Comparison of ENCODE assay signal across 11 mouse cellular contexts in the genomic region with DNA sequence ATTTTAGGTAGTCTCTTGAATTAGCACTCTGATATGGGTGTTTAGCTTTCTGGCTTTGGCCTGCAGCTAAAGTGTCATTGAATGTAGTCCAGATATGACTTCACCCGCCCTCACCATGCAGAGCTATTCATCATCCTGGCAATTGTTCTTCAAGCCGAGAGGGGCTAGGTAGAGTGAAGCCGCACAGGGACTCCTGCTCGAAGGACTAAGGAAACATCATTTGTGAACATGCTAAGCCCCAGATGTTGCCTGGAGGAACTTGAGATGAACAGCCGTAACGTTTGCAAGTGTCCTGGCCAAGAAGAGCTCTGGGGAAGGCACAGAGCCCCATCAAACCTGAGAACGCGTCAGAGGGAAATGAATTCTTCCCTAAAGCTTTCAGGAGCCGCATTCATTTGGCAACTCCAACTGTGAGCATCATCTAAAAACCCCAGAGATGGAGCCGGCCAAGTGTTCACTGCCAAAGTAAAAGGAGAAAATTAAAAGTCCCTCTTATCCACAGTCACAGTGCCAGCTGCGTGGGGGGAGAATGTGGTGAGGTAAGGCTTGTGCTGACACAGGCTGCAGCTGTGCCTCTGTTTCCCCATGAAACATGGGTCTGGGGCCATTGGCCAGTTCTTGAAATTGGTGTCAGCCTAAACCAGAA. TPM values are rescaled to one million over a fixed set of nuclear protein-coding genes. Genes with fewer than 3 reads are reported as not detected.
DNase-seq lines count a peak whose midpoint lies in the region; ATAC-seq and TF ChIP-seq lines count a peak whose summit lies in the region.
"Had no signal": no experiment of that assay in that cellular context is flagged by ENCODE, and none has a peak within 500 bp of the region (broad histone marks: within the 10 kb centered on the region; RNA-seq: fewer than 3 reads in every experiment).

No protein-coding gene starts in this region.

- ATAC-seq in heart, postnatal 0 days (ENCODE audit: insufficient read depth, low read depth), result peak; percentile 17; the same call in 1 of the 2 replicates
- ATAC-seq in embryonic facial prominence, embryonic 12.5 days (ENCODE audit: insufficient number of reproducible peaks, insufficient read depth, low FRiP score, low TSS enrichment), result no peak
- ATAC-seq in neural tube, embryonic 15.5 days (ENCODE audit: low FRiP score), result 0 out of 2 replicates have a peak, but pooled peaks have one; percentile 19
- no peak for ATAC-seq in inflammation-experienced regulatory T-cells, adult 6 months

- H3K9ac ChIP-seq in heart, postnatal 0 days (replicated peaks; ENCODE audit: low read depth, low read length), result no peak overlapping the region
- no peak overlapping the region for H3K9ac ChIP-seq in heart, adult 2 months (ENCODE audit: low read depth, low read length)
- H3K9ac ChIP-seq in embryonic facial prominence, embryonic 12.5 days, result no peak overlapping the region
- no peak overlapping the region for H3K9ac ChIP-seq in neural tube, embryonic 15.5 days (replicated peaks)

- no peaks in the 10 kb centered on the region for H3K27me3 ChIP-seq in heart, postnatal 0 days (ENCODE audit: control insufficient read depth, insufficient read depth, low read length)
- no peaks in the 10 kb centered on the region for H3K27me3 ChIP-seq in heart, adult 2 months (ENCODE audit: control insufficient read depth, insufficient read depth, low read length)
- H3K27me3 ChIP-seq in embryonic facial prominence, embryonic 12.5 days, result no peaks in the 10 kb centered on the region
- H3K27me3 ChIP-seq in neural tube, embryonic 15.5 days (replicated peaks), result no peaks in the 10 kb centered on the region

- peaks cover 10% of the 10 kb centered on the region for H3K4me1 ChIP-seq in heart, postnatal 0 days (ENCODE audit: control insufficient read depth, insufficient read depth)
- peaks cover 1% of the 10 kb centered on the region; the same call in 1 of the 2 replicates for H3K4me1 ChIP-seq in heart, adult 2 months (ENCODE audit: control insufficient read depth, insufficient read depth, low read length)
- peaks cover 24% of the 10 kb centered on the region for H3K4me1 ChIP-seq in embryonic facial prominence, embryonic 12.5 days
- H3K4me1 ChIP-seq in neural tube, embryonic 15.5 days, result peaks cover 43% of the 10 kb centered on the region

- TF ChIP-seq POLR2A in heart, adult 2 months (IDR thresholded peaks at IDR 0.05; ENCODE audit: insufficient read depth, low read depth, low read length), result no peak

- 61% methylated on average over 11 of the region's 11 CpGs for WGBS in heart, postnatal 0 days
- WGBS in heart, adult 2 months, result 58% methylated on average over 11 of the region's 11 CpGs
- 73% methylated on average over 11 of the region's 11 CpGs for WGBS in embryonic facial prominence, embryonic 12.5 days
- 41% methylated on average over 11 of the region's 11 CpGs for WGBS in neural tube, embryonic 15.5 days

- DNase-seq in heart, postnatal 0 days (ENCODE audit: low spot score), result no peak
- no peak for DNase-seq in heart, adult 2 months
- peak; percentile 73 for DNase-seq in gastrocnemius, postnatal 14 days
- DNase-seq in urinary bladder, postnatal 4 days (ENCODE audit: low spot score in 2 of 2), result no peak
- no peak for DNase-seq in natural killer cell, adult 2 months (ENCODE audit: low spot score in 2 of 2)

- H3K4me3 ChIP-seq in heart, postnatal 0 days (ENCODE audit: low read depth, low read length), result no peak overlapping the region
- H3K4me3 ChIP-seq in heart, adult 2 months, result no peak overlapping the region
- no peak overlapping the region for H3K4me3 ChIP-seq in embryonic facial prominence, embryonic 12.5 days
- no peak overlapping the region for H3K4me3 ChIP-seq in neural tube, embryonic 15.5 days (replicated peaks)

- H3K36me3 ChIP-seq in heart, postnatal 0 days (replicated peaks; ENCODE audit: control insufficient read depth, insufficient read depth, low read length), result no peaks in the 10 kb centered on the region
- H3K36me3 ChIP-seq in heart, adult 2 months (ENCODE audit: control insufficient read depth, insufficient read depth, low read length), result no peaks in the 10 kb centered on the region
- no peaks in the 10 kb centered on the region for H3K36me3 ChIP-seq in embryonic facial prominence, embryonic 12.5 days
- no peaks in the 10 kb centered on the region for H3K36me3 ChIP-seq in neural tube, embryonic 15.5 days
- H3K36me3 ChIP-seq: G1E had no signal

- TF ChIP-seq EP300 in heart, postnatal 0 days (IDR thresholded peaks at IDR 0.05; ENCODE audit: low read depth), result no peak
- TF ChIP-seq EP300 in heart, adult 2 months (IDR thresholded peaks at IDR 0.05; ENCODE audit: insufficient read depth, low read depth, low read length), result no peak

- H3K4me2 ChIP-seq in heart, postnatal 0 days (ENCODE audit: low read depth, low read length), result no peak overlapping the region
- H3K4me2 ChIP-seq in embryonic facial prominence, embryonic 12.5 days (replicated peaks), result no peak overlapping the region
- H3K4me2 ChIP-seq in neural tube, embryonic 15.5 days, result no peak overlapping the region

- TF ChIP-seq CTCF in heart, postnatal 0 days (IDR thresholded peaks at IDR 0.05; ENCODE audit: low read depth), result no peak
- no peak for TF ChIP-seq CTCF in heart, adult 2 months (IDR thresholded peaks at IDR 0.05)

- no peaks in the 10 kb centered on the region for H3K79me2 ChIP-seq in heart, adult 2 months (replicated peaks; ENCODE audit: control insufficient read depth, insufficient read depth, low read length)

- intact Hi-C loops in heart, adult 2 months (cut with DNase I), result no loop called here
- intact Hi-C loops in gastrocnemius, postnatal 14 days (cut with DNase I; ENCODE audit: low total_unique reads), result no loop called here

- H3K27ac ChIP-seq in heart, postnatal 0 days (ENCODE audit: low read depth), result no peak overlapping the region
- H3K27ac ChIP-seq in heart, adult 2 months, result no peak overlapping the region
- H3K27ac ChIP-seq in embryonic facial prominence, embryonic 12.5 days, result peak overlapping the region; percentile 17; the same call in 1 of the 2 replicates
- H3K27ac ChIP-seq in neural tube, embryonic 15.5 days (replicated peaks), result peak overlapping the region; percentile 41; the same call in 1 of the 2 replicates
- H3K27ac ChIP-seq: macrophage had no signal

- H3K9me3 ChIP-seq in heart, postnatal 0 days (replicated peaks; ENCODE audit: control insufficient read depth, low read length), result no peaks in the 10 kb centered on the region
- H3K9me3 ChIP-seq in embryonic facial prominence, embryonic 12.5 days, result no peaks in the 10 kb centered on the region
- H3K9me3 ChIP-seq in neural tube, embryonic 15.5 days (replicated peaks), result no peaks in the 10 kb centered on the region
- H3K9me3 ChIP-seq: G1E had no signal

RNA-seq across cellular contexts. Expression of a gene that starts 10.8 kb away (rescaled TPM):
- total RNA-seq in heart, postnatal 0 days (2014; rRNA removed; ENCODE audit: low replicate concordance), result 11.5 and 16.8 TPM in 2 replicates
- 4.4 and 6.2 TPM in 2 replicates for polyA plus RNA-seq in heart, postnatal 0 days (2015; fragmentation: Nextera tagmentation; extraction: Ambion mirVana)
- total RNA-seq in heart, adult 2 months (2021), result under 1 TPM in 1 of 2 experiments, not detected in 1; 0.14 TPM
- 0.21 and 0.44 TPM in 2 replicates for polyA plus RNA-seq in heart, adult 2 months (2012; rRNA removed)
- polyA plus RNA-seq in embryonic facial prominence, embryonic 12.5 days (2016; fragmentation: Nextera tagmentation; extraction: Ambion mirVana), result 0.22 and 0.29 TPM in 2 replicates
- total RNA-seq in gastrocnemius, postnatal 14 days (2021), result not detected
- polyA plus RNA-seq in neural tube, embryonic 15.5 days (2015; fragmentation: Nextera tagmentation; extraction: Ambion mirVana), result 0.50 and 7.6 TPM in 2 replicates
- polyA plus RNA-seq in inflammation-experienced regulatory T-cells, adult 6 months (2017; shearing (Covaris generic)), result not detected
- total RNA-seq: G1E; layer of hippocampus, adult 18-20 months had no signal
- polyA plus RNA-seq: G1E, macrophage had no signal

RNA-seq across cellular contexts. Expression of a gene that starts 39.0 kb away (rescaled TPM):
- 0.46 and 1.6 TPM in 2 replicates for total RNA-seq in heart, postnatal 0 days (2014; rRNA removed; ENCODE audit: low replicate concordance)
- 0.32 and 0.67 TPM in 2 replicates for polyA plus RNA-seq in heart, postnatal 0 days (2015; fragmentation: Nextera tagmentation; extraction: Ambion mirVana)
- total RNA-seq in heart, adult 2 months (2021), result not detected
- not detected in 2 replicates for polyA plus RNA-seq in heart, adult 2 months (2012; rRNA removed)
- 0.22 and 0.33 TPM in 2 replicates for polyA plus RNA-seq in embryonic facial prominence, embryonic 12.5 days (2016; fragmentation: Nextera tagmentation; extraction: Ambion mirVana)
- total RNA-seq in gastrocnemius, postnatal 14 days (2021), result under 1 TPM; 0.31 to 0.43 TPM
- polyA plus RNA-seq in neural tube, embryonic 15.5 days (2015; fragmentation: Nextera tagmentation; extraction: Ambion mirVana), result 0.11 TPM in 1 of 2 replicates, not detected in the other
- polyA plus RNA-seq in inflammation-experienced regulatory T-cells, adult 6 months (2017; shearing (Covaris generic)), result not detected
- total RNA-seq: G1E; layer of hippocampus, adult 18-20 months had no signal
- polyA plus RNA-seq: G1E, macrophage had no signal

RNA-seq across cellular contexts. Expression of a gene that starts 43.8 kb away (rescaled TPM):
- 1.7 and 4.7 TPM in 2 replicates for total RNA-seq in heart, postnatal 0 days (2014; rRNA removed; ENCODE audit: low replicate concordance)
- polyA plus RNA-seq in heart, postnatal 0 days (2015; fragmentation: Nextera tagmentation; extraction: Ambion mirVana), result 5.7 and 7.5 TPM in 2 replicates
- 1 to 10 TPM; 1.3 to 1.4 TPM for total RNA-seq in heart, adult 2 months (2021)
- 1.9 and 2.3 TPM in 2 replicates for polyA plus RNA-seq in heart, adult 2 months (2012; rRNA removed)
- polyA plus RNA-seq in embryonic facial prominence, embryonic 12.5 days (2016; fragmentation: Nextera tagmentation; extraction: Ambion mirVana), result 23.8 and 26.3 TPM in 2 replicates
- 1 to 10 TPM; 1.3 to 2.1 TPM for total RNA-seq in gastrocnemius, postnatal 14 days (2021)
- 10.7 and 11.6 TPM in 2 replicates for polyA plus RNA-seq in neural tube, embryonic 15.5 days (2015; fragmentation: Nextera tagmentation; extraction: Ambion mirVana)
- polyA plus RNA-seq in inflammation-experienced regulatory T-cells, adult 6 months (2017; shearing (Covaris generic)), result 10 to 100 TPM in 2 of 3 experiments, 1 to 10 TPM in 1; 7.9 to 12.0 (median 11.4) TPM

Comparison
In these comparisons a context has a peak if more than half of its experiments do, and no peak if none do; other contexts are left out.
1. ATAC-seq: peak in heart, postnatal 0 days (single experiment) and neural tube, embryonic 15.5 days (single experiment); none in embryonic facial prominence, embryonic 12.5 days (single experiment) and inflammation-experienced regulatory T-cells, adult 6 months (single experiment).
2. H3K27ac ChIP-seq: peak in embryonic facial prominence, embryonic 12.5 days (single experiment) and neural tube, embryonic 15.5 days (single experiment); none in heart, postnatal 0 days (single experiment) and heart, adult 2 months (single experiment).